Mouse (Mus musculus) left cerebral cortex, adult 11 months (tissue): ENCODE data around the gene Lrwd1.

Experiments
- DNase-seq: peaks from one replicate; pipeline ENCODE4 v3.0.0; 2022; ENCODE audit warnings: low spot score

Gene Lrwd1

DNA sequence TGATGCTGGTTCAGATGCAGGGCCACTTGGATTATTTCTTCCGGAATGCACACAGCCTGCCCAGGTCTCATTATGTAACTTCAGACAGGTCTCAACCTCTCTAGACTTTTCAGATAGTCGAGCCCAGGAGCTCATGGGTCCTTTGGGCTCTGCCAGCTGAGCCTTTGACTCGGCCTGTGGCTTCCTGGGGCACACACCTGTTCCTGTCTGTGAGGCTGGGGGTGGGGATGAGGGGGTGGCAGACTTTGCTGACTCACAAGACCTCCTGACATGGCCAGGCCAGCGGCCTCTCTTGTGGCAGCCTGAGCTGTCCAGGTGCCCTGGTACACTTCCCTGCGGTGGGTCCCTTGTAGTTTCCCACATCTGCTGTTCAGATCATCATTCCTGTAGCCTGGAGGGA lies 43.9 kb downstream of the Lrwd1 start:
- no peak for DNase-seq

DNA sequence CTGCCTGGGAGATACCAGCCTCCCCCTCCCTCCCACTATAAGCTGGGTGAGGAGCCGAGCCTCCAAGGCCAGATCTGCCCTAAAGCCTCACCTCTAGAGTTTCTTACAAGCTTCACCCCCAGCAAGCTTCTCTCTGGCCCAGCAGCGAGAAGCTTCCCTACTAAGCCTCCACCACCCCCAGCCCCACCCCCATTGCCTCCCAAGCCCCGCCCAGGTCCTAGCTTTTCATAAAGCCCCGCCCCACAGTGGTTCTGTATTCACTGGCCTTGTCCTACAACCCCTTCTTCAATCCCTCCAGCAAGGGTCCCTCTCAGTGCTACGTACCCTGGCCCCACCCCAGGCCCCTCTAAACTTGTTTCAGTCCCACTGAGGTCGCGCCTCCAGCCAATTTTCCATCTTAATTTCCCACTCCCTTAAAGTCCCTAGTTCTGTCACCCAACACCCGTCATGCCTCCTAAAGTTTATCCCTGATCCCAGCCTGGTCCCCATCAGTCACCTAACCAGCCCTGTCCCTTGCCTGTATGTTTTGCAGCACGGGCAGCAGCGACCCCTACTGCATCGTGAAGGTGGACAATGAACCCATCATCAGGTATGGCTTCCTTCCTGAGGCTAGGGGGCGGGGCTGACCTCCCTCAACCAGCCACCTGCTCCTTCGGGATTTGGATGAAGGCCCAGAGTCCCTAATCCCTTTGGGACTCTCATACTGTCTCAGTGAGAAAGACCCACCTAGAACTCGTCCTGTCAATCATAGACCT lies 46.9 kb downstream of the Lrwd1 start:
- no peak for DNase-seq

DNA sequence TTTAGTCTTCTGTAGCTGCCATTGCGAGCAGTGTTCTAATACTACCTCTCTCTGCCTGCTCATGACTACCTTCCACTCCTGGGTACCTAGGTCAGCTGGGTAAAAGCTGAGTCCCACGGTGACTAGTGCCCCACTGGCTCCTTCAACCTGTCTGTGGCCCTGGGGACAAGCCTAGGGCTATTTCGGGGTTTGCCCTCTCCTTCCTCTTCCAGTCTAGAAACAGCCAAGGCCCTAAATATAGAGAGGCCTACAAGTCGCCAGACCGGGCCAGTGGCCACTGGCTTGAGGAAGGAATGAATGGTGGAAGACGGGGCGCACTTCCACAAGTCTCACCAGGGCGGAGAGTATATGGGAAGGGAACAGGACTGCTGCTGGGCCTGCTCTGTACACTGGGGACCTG lies 49.6 kb downstream of the Lrwd1 start:
- no peak for DNase-seq

DNA sequence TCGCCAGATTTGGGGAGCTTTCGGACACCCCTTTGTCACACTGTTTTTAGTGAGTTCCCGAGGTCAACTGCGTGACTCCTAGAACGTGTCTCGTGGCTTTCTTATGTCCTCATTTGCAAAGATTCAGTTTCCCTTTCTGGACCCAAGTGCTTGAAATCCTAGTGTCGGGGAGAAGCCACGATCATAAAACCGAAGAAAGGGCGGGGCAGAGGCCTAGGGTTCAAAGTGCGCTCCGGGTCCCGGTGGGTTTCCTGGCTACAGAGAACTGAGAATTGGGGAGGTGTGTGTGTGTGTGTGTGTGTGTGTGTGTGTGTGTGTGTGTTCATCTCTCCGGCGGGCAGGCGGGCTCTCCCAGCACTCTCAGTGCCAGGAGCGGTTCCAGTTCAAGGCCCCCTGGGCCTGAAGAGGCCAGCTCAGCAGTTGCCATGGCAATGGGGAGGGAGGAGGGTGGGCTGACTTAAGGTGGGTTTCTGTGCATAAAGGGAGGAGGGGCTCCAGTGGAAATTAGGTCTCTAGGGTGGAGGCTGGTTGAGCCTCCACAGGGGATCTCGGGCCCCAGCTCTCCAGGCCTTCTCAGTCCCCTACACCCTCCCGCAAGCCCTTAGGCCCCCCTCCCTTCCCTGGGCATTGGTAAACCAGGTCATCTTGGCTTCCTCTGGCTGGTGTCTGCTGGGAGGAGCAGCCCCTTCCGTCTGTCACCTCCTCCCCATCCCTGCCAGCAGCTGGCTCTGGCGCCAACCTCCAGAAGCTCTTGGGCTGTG lies 50.8 kb downstream of the Lrwd1 start:
- no peak for DNase-seq

DNA sequence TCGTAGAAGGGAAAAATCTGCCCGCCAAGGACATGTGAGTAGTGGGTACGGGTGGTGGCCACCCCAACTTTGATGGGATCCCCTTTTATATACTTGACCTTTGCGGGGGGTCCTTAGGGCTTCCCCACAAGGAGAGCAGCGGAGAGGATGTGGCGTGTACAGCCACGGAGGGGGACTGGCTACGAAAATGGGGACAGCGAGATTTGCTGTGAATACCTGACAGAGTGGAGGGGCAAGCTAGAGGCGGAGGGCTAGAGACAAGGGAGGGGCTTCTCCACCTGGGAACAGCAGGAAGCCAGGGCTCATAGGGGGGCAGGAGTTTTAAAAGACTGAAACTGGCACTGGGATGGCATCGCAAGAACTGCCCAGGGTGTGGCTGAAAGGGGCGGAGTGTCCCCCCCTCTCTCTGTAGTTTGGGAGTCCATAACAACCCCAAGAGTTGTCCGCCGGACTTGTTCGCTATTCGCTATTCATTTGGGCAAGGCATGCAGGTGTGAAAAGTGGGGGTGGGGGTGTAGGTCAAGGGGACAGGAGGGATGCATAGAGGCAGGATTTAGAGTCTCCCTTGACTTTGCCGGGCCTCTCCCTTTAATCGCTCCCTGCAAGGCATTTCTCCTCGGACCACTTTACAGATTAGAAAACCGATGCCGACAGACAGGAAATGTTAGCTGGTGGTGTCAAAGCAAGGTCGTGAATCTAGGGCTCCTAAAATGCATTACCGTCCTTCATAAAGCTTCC lies 51.6 kb downstream of the Lrwd1 start:
- DNase-seq: no peak

DNA sequence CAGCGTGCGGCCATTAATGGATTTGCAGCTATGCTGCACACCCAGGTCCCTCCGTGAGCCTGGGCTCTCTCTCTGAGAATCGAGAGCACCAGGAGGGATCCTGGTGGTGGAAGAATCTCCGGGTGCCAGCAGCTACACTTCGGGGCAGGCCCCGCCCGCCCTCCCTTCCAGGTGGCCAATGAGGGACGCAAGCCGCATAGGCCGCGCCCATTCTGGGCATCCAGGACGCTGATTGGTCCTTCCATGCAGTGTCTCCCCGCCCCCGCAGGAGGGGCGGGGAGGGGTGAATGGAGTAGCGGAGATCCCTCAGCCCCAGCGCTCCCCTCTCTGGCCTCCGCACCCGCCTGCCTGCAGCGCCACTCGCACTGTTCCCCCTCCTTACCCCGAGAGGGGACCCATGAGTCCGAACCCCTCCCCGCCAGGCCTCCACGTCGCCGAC lies 52.2 kb downstream of the Lrwd1 start, which contains the start of gene Rasa4:
Gene Rasa4 (plus strand): TSS at position 248 of the 439 bp plus-strand sequence.
- peak; percentile 90 for DNase-seq

DNA sequence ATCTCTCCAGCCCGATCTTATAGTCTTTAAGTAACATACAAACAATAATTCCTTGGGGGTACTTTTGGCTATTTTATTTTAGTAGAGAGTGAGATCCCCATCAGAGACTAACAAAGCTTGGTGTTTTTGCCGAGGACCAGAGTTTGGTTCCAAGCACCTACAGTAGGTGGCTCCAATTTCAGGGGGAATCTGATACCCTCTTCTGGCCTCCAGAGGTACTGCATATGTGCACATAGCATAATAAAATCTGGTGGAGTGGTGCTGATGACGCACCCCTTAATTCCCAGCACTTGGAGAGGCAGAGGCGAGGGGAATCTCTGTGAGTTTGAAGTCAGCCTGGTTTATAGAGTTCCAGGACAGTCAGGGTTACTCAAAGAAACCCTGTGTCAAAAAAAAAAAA lies 53.5 kb downstream of the Lrwd1 start:
- DNase-seq: no peak

DNA sequence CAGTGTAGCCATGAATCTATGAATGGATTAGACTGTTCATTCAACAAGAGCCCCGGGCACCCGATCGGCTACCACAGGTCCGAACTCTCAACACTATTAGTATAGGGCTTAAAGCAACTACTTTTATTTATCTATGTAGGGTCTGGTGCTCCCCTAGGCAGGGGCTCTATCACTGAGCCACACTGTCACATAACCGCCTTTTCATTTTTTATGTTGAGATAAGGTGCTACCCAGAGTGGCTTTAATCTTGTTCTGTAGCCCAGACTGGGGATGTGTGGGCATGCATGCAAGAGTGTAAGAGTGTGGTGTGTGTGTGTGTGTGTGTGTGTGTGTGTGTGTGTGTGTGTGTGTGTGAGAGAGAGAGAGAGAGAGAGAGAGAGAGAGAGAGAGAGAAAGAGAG lies 57.7 kb downstream of the Lrwd1 start:
- DNase-seq: no peak

DNA sequence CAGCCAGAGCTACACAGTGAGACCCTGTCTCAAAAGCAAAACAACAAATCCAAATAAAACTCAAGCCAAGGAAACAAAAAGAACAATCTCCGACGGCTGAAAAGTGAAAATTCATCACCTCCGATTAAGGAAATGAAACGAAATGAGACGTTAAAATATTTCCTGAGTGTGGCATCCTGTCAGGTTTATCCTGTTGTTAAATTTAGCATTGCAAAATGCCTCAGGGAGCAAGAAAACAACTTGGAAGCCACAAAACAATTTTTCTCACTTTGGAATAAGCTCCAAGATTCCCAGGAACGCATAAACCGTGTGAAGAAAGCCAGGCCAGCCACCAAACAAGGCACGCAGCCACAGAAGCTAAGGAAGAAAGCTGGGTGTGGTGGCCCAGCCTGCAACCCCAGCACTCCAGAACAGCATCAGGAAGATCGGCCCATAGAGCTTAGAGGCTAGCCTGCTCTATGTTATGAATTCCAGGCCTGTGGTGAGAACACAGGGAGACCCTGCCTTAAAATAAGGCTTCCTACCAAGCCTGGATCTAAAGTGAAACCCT lies 58.8 kb downstream of the Lrwd1 start:
- no peak for DNase-seq

DNA sequence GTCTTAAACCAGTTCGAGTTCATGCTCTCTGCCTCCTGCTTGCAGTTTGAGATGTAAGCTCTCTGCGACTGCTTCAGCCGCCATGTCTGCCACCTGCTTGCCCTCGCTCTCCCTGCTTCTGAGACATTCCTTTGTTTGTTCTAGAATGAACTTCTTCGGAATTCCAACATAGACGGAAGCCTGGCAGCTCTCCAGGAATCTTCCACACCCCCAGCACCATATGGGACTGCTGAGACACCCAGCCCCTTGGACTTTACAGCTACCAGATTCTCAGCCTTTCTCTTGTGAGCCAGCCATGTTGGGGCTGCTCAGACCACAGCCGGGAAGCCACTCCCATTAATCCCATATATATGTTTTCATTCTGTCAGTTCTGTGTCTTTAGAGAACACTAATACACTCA lies 59.6 kb downstream of the Lrwd1 start:
- DNase-seq: no peak

DNA sequence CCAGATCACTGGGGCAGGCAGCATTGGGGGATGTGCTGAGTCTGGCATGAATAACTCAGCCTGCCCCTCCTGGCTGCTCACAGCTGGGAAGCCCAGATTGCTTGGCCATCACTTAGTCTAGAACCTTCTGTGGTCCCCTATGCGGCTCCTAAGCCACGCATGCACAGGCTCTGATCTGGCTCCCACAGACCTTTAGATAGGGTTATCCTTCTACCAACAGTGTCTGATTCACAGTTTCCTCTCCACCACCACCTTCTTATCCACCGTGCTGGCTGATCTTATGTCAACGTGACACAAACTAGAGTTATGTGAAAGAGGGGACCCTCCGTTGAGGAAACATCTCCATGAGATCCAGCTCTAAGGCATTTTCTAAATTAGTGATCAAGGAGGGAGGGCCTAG lies 60.8 kb downstream of the Lrwd1 start:
- DNase-seq: no peak

DNA sequence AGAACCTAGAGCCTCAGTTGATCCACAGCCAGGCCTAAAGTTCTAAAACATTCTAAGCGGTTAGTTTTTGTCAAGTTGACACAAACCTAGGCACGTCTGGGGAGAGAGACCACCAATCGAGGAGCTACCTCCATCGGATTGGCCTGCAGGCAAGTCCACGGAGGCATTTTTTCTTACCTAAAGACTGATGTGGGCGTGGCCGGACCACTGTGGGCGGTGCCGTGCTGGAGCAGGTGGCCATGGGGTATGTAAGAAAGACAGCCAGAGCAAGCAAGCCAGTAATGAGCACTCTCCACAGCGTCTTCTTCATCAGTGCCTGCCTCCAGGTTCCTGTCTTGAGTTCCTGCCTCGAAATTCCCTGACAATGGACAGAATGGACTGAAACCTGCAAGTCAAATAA lies 62.3 kb downstream of the Lrwd1 start:
- DNase-seq: no peak

DNA sequence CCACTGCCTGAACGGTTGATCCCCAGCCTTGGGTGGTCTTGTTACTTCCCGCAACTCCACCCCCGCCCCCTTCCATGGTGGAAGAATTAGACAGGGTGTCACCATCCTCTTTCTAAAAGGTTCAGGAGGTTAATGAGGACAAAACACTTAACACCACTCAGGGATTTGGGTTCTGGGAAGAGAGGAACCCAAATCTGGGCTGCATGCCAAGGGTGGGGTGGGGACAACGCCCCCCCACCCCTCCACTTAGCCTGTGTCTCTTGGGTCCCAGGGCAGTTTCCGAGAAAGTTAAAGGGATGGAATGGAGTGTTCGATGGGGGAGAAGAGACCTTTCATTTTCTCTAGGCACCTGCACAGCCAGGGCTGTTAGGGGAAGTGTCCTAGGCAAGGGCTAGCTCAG lies 62.8 kb downstream of the Lrwd1 start:
- DNase-seq: no peak
